Mouse (Mus musculus) T-helper 2 cell (primary cell): Measurements from ENCODE around the gene Chmp3.

Experiments
- in situ Hi-C: fragments of 300-600 bp; cut with MboI, MseI; formaldehyde crosslinking; loops from one replicate; pipeline ENCODE4 v1.15.1; 2025; ENCODE audit warnings: high pct_unique_total_duplicates

Chmp3 gene

DNA sequence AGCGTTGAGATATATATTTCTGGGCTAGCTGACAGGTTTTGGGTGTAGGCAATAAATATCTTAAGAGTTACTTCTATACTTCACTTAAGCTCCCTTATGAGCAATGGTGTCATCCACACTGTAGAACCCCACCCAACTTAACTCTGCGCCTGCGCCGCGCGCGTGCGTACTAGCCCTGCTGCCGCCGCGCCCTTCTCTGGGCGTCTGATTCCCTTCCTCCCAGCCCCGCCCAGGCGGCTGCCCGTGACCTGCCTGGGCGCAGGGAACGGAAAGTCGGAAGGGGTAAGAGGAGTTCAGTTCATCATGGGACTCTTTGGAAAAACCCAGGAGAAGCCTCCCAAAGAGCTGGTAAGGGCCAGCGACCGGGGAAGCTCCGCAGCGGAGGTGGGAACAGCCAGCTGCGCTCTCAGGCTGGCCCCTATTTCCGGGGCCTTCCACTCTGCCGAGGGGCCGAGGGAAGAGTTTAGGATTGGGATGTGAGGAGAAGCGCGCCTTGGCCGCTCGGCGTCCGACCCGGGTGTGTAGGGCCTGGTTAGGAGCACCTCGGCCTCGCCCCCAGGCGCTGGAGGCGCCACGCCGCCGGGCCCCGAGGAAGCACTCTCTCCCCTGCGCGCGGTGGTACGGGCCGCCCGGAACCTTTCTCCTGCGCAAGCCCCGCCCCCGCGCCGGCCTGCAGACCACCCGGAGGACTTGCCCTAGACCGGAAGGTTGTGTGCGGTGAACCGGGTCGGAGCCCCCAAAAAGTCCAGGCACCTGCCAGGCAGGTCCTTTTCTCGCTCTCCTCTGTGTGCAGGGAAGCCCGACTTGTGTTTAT is at the start of gene Chmp3:
Gene Chmp3, plus strand, starts transcription at position 112 of the 814 bp plus-strand sequence.
- in situ Hi-C loops: no loop called here

DNA sequence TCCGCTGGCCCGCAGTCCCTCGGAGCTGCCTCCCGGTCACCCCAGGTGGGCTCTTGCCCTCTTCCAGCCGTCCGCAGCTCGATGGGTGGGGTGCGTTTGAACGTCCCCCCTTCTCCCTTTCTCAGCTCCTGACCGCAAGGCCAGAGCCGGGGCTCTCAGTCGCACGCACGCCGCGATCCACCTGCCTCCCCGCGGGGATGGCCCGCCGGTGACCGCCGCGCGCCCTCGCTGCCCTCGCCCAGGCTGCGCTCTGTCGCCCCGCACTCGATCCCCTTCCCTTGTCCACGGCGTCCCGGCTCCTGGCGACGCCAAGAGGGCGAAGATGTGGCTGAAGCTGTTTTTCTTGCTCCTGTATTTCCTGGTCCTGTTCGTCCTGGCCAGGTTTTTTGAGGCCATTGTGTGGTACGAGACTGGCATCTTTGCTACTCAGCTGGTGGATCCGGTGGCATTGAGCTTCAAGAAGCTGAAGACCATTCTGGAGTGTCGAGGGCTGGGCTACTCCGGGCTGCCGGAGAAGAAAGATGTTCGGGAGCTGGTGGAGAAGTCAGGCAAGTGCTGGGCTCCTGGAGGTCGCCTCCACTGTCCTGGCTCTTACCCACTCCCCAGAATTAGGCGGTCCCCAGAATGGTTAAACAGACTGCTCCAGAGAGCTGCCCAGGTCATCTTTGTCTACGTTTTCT is 49.1 kb upstream of the Chmp3 start:
- in situ Hi-C loops: no loop called here

DNA sequence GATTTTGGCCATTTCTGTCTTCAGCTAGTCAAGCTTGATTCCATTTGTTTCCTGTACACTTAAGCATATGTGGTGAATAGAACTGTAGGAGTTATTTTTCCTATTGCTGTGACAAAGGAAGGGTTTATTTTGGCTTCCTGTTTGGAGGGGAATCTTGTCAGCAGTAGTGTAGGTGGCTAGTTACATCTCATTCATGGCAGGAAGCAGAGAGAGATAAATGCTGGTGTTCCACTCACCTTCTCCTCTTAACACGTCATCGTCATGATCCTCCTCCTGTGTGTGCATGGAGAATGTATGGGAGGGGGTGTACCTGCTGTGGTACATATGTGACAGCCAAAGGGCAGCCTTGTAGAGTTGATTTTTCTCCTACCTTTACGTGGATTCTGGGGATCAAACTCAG is 43.0 kb upstream of the Chmp3 start:
- in situ Hi-C loops: no loop called here

DNA sequence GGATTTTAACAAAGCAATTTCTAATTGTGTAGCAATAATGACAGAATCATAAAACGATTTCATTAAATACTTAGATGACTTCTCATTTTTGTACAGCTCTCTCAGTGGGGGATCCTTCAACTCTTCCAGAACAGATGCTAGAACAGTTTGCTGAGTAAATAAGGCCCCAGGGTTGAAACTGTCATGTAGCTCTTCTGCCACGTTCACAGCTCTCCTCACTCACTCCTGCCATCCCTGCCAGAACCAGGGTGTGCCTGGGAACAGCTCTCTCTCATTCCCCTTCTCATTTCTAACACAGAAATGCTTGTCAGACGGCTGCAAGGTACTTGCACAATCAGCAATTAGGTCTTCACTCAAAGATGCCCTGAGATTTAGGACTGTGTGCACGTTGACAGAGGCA is 40.6 kb upstream of the Chmp3 start:
- in situ Hi-C loops: no loop called here

DNA sequence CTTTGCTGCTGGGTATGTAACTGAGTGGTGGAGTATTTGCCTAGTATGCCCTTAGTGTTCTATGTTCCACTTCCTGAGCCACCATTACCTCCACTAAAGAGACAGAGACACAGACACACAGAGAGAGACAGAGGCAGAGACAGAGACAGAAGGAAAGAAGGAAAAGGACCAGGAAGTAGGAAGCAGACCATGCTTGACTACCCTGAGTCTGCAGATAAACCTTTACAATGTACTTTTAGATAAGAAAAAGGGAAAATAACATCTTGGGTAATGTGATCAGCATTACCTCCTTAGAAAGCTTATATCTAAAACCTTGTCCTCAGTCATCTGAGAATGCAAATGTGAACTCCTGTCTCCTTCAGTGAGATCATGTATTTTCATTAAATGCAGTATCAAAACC is 39.9 kb upstream of the Chmp3 start:
- in situ Hi-C loops: no loop called here

DNA sequence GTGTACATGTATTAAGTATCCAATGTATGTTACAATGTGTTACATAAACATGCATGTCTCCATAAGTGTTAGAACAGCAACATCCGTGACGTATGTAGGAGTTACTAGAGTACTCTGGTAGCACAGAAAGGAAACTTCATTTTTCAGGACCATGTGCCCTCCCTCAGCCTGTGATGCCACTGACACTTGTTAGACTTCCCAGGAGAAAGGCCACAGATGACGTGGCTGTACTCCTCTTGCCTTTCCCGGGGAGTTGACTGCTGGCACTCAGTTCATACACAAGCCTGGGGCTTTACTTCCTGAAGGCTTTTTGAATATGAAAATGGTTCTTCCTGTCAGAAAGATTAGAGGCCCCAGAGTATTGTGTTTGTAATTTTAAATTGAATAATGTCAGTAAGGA is 39.5 kb upstream of the Chmp3 start:
- in situ Hi-C loops: no loop called here

DNA sequence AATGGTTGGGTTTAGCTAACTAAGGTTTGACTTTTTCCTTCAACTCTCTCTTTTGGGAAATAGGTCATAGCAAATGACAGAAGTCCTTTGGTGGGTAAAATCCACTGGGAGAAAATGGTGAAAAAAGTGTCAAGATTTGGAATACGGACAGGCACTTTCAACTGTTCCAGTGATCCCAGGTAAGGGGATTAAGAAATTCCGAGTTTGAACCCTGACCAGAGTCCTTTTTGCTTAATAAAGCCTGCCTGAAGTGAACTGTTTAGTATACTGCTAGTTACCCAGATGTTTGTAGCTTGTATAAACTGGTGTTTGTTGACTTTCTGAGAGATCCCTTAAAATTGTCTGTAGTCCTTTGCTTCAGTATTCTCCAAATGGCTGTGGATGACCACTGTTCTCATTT is 37.9 kb upstream of the Chmp3 start:
- in situ Hi-C loops: no loop called here

DNA sequence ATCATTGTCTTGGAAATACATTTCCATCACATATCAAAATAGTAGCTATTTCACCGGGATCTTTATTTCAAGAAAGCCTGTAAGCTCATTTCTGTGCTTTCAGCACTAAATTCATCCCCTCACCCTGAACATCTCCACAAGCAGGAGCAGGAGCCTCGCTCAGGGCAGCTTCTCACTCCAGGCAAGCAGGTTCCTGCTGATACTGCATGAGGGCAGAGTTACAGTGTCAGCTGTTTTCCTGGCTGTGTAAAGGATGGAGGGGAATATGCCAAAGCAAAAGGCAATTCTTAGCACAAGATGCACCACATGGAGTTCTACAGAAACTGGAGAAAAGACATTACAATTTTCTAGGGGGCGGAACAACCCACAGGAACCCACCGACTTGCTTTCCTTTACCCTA is 24.1 kb upstream of the Chmp3 start:
- in situ Hi-C loops: no loop called here

DNA sequence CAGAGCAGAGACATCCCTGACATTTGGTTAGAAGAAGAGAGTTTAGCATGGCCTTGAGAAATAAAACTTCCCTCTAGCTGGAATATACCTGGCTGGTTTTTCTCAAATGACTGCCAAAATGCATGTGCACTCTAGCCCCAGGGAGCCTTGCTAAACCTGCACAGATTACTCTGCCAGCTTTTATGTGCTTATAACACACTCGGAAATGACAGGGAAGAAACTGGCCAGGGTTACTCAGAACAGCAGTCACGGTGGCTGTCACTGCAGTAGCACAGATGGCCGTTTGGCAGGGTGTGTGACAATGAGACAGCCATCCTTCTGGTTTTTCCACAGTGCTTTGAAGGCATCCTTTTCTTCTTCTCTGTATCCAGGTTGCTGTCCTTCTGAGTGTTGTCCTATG is 18.0 kb upstream of the Chmp3 start:
- in situ Hi-C loops: no loop called here

DNA sequence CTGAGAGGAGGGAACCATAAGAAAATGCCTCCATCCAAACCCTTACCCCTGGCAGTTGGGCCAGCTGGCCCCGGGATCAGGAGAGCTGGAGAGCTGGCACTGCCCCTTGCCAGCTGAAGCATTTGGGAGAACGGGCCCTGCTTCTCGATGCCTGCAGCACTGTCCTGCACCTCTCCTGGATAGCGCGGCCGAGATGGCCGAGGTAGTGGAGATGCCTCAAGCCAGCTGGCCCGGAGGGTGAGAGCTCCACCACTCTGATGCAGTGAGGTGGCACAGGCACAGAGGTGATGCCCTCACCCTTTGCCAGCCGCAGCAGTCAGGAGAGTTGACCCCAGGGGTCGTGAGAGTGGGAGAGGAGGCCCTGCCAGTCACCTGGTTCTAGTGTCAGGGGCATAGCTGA is 16.5 kb upstream of the Chmp3 start:
- in situ Hi-C loops: no loop called here

DNA sequence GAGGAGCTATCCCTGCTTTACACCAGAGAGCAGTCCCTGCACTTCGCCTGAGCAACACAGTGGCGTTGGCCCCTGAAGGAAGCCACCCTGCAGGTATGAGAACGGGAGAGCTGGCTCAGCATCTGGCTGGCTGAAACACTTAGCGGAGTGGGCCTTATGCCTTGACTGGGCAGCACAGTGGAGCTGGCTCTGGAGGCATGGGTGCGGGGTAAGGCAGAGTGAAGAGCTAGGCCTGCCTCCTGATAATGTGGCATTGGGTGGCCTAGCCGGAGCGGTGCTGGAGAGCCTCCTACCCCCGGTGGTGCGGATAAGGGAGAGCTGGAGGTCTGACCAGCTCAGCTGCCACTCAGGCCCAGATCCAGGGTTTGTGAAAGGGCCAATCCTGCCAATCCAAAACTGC is 15.8 kb upstream of the Chmp3 start:
- in situ Hi-C loops: no loop called here

DNA sequence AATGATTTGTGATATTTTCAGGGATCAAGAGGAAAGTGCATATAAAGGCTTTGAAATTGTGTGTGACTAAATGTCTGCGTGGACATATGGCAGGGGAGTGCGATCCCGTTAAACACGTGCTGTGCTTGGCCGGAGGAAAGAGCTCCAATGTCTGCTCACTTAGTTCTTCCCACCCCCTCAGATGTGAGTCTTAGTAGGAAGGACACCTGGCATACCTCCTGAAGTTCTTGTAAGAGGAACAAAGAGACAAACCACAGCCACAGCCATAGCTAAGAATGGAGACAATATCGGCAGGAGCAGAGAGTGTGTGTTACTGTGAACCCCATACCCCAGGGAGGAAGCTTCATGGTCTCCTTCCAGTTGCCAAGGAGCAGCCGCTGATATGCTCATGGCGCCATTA is 13.4 kb upstream of the Chmp3 start:
- in situ Hi-C loops: loop anchor here (10.0 kb wide), 1 partner anchor 195 kb away; no protein-coding TSS in a partner anchor

DNA sequence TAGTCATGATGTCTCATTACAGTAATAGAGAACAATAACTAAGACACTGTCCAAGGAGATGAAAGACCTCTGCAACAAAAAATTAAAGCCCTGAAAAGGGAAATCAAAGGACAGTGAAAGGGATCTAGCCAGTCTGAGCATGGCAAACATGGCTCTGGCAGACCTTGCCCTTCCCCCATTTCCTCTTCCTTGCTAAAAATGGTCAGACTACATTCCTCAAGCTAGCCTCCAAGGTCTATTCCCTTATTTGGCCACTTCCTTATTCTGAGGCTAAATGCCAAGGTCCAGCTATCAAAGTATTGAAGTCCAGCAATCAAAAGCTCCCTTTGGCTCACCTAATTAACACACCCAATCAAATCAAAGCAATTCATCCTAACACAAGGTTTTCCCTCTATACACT is 6.3 kb upstream of the Chmp3 start:
- in situ Hi-C loops: loop anchor here (10.0 kb wide), 1 partner anchor 202 kb away; no protein-coding TSS in a partner anchor

DNA sequence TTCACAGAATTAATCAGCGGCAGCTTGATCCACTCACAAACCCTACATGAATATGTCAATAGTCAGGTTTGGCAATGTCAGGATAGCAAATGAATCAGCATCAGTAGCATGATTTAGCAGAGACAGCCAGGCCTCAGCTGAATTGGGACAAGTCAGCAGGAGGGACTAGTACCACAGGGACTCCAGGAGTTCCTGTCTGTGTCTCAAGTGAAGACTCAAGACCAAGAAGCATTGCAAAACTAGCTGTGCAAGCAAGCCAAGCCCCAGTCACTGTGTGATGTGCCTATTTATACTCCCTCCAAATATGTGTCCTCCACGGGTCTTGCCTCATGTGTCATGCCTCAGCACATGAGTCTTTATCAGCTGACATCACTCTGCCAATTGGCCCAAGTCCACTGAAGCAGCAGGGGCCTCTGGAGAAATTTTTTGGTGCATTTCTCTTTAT is 11.9 kb downstream of the Chmp3 start:
- in situ Hi-C loops: no loop called here

DNA sequence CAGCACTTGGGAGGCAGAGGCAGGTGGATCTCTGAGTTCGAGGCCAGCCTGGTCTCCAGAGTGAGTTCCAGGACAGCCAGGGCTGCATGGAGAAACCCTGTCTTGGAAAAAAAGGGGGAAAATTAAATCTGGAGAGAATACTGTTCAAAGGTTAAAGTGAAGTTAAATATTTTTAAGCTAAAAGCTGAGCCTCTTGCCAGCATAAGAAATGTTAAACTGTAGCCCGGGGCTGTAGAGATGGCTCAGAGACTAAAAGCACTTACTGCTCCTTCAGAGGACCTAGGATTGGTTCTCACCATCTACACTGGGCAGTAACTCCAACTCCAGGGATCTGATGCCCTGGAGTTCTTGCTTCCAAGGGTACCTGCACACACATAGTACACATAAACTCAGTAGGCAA is 13.2 kb downstream of the Chmp3 start:
- in situ Hi-C loops: no loop called here

DNA sequence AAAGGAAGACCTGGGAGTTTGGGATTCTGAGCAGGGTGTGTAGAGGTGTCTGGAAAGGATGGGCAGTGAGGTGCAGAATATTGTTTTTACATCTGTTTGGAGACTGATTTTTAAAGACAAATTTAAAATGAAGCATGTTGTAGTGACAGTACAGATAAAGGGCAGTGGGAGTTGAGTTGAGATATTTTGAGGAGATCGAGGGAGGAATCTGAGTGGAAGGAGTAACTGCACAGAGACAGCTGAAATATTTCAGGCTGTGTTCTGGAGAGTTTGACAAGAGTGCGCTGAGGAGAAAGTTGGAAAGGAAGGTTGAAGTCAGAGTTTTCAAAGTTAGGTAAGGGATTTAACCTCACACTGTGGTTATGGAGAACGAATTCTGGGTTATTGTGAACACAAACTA is 25.0 kb downstream of the Chmp3 start:
- in situ Hi-C loops: no loop called here

DNA sequence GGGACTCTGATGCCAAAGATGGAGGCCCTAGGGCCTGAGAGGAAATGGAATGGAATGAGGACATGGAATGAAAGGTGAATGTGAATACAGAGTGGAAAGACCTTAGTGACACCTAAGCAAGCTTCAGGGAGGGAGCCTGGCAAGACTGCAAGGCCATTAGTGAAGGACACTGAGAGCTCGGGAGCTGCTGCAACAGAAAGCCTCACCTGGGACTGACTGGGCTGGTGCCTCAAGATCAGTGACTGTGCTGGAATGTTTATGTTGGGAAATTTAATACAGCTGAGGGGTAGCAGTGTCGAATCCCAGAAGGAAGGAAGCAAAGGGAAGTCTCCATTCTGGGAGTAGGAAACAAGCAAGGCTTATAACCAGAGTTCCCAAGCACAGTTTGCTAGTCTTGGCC is 25.4 kb downstream of the Chmp3 start:
- in situ Hi-C loops: no loop called here

DNA sequence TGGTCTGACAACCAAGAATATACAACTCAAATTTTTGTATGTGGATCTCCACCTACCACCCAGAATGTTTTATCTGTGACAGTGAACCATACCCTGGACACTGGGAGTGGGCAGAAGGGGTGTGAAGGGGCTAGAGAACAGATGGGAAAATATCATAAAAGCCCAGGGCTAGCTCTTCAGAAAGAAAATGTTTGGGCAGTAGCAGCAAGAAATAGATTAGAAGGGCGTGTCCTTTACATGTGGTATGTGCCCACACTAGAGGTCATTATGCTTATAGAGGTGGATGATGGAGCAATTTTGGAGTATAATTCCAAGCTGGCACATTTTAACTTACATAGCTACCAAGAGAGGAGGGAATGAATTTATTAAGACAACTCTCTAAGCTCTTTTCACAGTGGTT is 31.8 kb downstream of the Chmp3 start:
- in situ Hi-C loops: no loop called here

DNA sequence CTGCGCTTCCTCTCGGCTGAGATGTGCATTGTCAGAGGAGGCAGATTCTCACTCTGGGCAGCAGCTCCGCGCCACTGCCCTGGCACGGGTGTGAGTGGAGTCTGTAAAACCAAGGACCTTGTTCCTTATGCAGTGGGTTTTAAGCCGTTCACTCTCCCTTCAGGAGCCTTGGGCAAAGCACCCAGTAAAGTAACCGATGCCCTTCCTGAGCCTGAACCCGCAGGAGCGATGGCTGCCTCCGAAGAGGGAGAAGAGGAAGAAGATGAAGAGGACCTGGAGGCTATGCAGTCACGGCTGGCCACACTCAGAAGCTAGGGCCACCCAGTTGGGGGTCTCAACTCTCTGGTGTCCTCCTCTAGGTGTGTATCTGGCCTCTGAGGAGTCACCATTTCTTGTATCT is 35.9 kb downstream of the Chmp3 start:
- in situ Hi-C loops: no loop called here

DNA sequence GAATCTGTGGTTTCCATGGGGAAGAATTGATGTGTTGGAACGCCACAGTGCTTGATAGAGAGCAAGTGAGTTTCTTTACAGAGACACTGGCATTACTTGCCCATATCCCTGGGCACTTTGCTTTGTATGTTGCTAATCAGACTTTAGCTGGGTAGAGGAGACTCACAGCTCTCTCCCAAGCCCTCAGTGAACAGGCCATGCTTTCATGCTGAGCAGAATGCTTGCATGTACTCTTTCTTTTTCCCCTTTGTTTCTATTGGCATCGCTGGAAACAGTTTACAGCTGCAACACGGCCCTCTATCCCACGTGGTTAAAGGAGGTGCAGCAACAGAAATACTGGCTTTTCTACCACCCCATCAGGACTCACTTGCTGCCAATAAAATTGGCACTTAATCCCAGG is 39.6 kb downstream of the Chmp3 start:
- in situ Hi-C loops: no loop called here

DNA sequence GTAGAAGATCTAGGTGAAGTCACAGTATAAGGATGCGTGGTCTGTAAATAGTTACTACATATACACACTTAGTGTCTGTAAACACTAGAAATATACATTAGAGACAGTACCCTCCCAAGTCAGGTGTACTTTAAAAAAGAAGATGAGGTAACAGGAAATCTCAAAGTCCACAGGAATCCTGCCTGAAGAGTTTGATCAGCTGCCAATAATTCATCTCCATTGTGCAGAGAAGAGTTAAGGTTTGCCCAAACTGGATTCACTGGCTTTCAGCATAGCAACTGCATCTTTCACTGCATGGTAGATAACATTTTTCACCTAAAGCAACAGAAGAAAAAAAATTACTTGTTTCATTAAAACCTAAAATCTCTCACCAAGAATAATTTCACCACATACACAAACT is 45.8 kb downstream of the Chmp3 start:
- in situ Hi-C loops: no loop called here

DNA sequence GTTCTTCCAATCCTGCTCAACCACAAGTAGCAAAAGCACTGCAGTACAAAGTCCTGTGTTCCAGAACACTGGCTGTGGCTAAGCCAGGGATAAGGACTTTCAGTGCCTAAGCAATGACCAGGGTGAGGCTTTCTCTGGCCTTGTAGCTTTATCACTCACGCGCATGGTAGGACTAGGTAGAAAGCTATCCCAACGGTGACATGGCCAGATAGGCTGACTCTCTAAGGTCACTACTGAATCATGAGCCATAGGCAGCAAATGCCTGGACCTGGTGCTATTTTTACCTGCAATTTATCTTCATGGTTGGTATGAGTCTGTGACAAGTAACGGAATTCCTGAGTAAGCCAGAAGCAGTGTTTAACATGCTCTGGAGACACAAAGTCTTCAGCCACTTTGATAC is 46.6 kb downstream of the Chmp3 start:
- in situ Hi-C loops: loop anchor here (5.0 kb wide), 1 partner anchor 737 kb away; no protein-coding TSS in a partner anchor

DNA sequence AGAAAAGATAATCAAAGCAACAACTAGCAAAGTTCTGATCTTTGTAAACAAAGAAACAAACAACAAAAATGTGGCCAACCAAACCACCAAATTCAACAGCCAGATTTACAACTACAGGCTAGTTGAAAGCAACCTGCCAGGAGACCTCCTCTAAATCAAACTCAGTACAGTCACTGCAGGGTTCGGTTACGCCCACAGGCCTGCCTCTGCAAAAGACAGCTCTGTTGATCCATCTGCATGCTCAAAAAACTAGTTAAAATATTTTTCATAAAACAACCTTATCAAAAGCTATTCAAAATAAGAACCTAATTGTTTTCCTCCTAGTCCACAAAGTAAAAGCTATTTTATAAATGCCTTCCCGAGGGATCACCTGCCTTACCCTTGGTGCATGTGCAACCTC is 64.2 kb downstream of the Chmp3 start:
- in situ Hi-C loops: loop anchor here (5.0 kb wide), 1 partner anchor 275 kb away; no protein-coding TSS in a partner anchor
